Mouse (Mus musculus): ENCODE measurements around the gene Slc39a7. TPM values are rescaled to one million over a fixed set of nuclear protein-coding genes. Genes with fewer than 3 reads are reported as not detected.
A peak's percentile ranks its signal among the peaks of the same experiment; 100 is the strongest.

The Slc39a7 gene
- total and polyA plus RNA-seq, 2 experiments = 54.7 to 115 TPM

DNA sequence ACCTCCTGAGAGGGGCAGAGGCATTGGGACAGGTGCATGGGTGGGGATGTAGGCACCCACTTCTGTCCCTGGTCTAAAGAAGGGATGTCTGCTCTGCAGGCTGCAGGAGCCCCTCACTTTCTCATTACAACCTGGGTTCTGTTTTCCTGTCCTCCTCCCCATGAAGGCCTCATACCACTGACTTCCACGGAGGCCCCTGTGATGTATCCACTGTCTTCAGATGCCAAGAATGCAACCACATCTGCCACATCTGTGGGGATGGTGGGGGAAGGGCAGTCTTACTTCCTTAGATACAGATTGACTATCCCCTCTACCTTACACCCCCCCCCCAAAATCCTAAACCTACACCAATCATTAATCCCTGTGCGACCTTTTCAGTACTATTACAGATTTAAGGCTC, 5.3 kb downstream of the Slc39a7 start:
- peaks cover 4% of the 10 kb centered on the region; the same call in 1 of the 2 replicates for H3K36me3 ChIP-seq (ENCODE audit: control insufficient read depth, insufficient read depth, low read length)
- TF ChIP-seq POLR2A (IDR thresholded peaks at IDR 0.05; ENCODE audit: extremely low read depth, insufficient read depth, low read length) (no peak), CTCF (IDR thresholded peaks at IDR 0.05; ENCODE audit: low read depth, low read length) (no peak)
- H3K27ac ChIP-seq (replicated peaks; ENCODE audit: insufficient read depth, low read depth, low read length) = no peak overlapping the region
- H3K27me3 ChIP-seq (ENCODE audit: control insufficient read depth, insufficient read depth, low read length) = no peaks in the 10 kb centered on the region
- no peak overlapping the region for H3K4me3 ChIP-seq (ENCODE audit: insufficient read depth, low read depth, low read length)
- H3K79me2 ChIP-seq (ENCODE audit: control insufficient read depth, insufficient read depth, low read length) = peaks cover 16% of the 10 kb centered on the region
- peaks cover 28% of the 10 kb centered on the region for H3K4me1 ChIP-seq (ENCODE audit: control insufficient read depth, insufficient read depth, low read length)
- no peak for DNase-seq (ENCODE audit: extremely low read depth, low read depth, low spot score)
- H3K9ac ChIP-seq (ENCODE audit: low read depth, low read length) = no peak overlapping the region
- WGBS = 76% methylated on average over 2 of the region's 2 CpGs

- no peak overlapping the region for H3K9ac ChIP-seq (ENCODE audit: low read depth, low read length)
- no peak overlapping the region for H3K4me3 ChIP-seq (ENCODE audit: insufficient read depth, low read depth, low read length)
- TF ChIP-seq POLR2A (IDR thresholded peaks at IDR 0.05; ENCODE audit: extremely low read depth, insufficient read depth, low read length) (no peak), CTCF (IDR thresholded peaks at IDR 0.05; ENCODE audit: low read depth, low read length) (no peak)
- peaks cover 11% of the 10 kb centered on the region for H3K79me2 ChIP-seq (ENCODE audit: control insufficient read depth, insufficient read depth, low read length)
- no peak for DNase-seq (ENCODE audit: extremely low read depth, low read depth, low spot score)
- H3K27me3 ChIP-seq (ENCODE audit: control insufficient read depth, insufficient read depth, low read length) = no peaks in the 10 kb centered on the region
- peaks cover 27% of the 10 kb centered on the region for H3K4me1 ChIP-seq (ENCODE audit: control insufficient read depth, insufficient read depth, low read length)
- WGBS = 71% methylated on average over 7 of the region's 7 CpGs
- H3K36me3 ChIP-seq (ENCODE audit: control insufficient read depth, insufficient read depth, low read length) = peaks cover 4% of the 10 kb centered on the region; the same call in 1 of the 2 replicates
- H3K27ac ChIP-seq (replicated peaks; ENCODE audit: insufficient read depth, low read depth, low read length) = no peak overlapping the region
These were observed 5.7 kb downstream of the Slc39a7 start for GRCm38 (mm10) chr17:34025756-34026151.

DNA sequence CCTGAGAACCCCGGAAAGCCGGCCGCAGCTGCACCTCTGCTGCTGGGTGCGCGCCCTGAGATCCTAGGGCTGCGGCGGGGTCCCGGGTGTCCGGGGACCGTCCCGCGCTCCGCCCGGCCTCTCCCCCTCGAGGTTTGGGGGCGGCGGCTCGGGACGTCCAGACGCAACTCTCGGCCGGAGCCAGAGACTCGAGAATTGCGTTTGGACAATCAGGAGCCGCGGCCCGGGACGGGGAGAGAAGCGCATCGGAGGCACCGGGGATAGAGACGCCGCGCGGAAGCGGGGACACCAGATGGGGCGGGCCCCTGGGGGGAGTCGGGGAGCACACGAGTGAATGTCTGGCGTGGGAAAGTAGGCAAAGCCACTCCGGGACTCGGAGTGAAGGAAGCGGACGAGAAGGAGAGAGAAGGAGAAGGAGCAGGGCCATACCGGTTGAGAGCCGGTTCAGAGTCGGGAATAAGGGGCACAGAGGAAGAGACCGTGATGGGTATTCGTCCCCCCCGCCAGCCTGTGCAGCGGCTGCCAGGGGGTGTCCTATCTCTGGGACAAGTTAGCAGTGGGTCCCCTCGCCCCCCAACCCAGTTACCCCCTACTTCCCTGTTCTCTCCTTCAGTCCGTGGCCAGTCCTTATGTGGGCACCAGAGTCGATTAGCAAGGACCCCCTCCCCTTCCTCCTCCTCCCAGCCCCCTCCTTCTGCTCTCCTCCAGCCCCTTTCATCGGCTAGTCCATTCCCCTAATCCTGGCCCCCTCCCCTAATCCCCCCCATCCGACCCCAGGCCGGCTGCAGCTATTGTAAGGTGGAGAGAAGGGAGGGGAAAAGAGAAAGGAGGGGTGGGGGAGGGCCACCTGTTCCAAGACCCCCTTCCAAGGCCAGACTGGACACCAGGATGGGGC, 6.4 kb downstream of the Slc39a7 start:
- H3K27ac ChIP-seq (replicated peaks; ENCODE audit: insufficient read depth, low read depth, low read length) = peak overlapping the region; percentile 88
- no peak for DNase-seq (ENCODE audit: extremely low read depth, low read depth, low spot score)
- peak overlapping the region; percentile 99 for H3K9ac ChIP-seq (ENCODE audit: low read depth, low read length)
- no peaks in the 10 kb centered on the region for H3K27me3 ChIP-seq (ENCODE audit: control insufficient read depth, insufficient read depth, low read length)
- peaks cover 5% of the 10 kb centered on the region; the same call in 1 of the 2 replicates for H3K79me2 ChIP-seq (ENCODE audit: control insufficient read depth, insufficient read depth, low read length)
- 3% methylated on average over 57 of the region's 57 CpGs for WGBS
- H3K36me3 ChIP-seq (ENCODE audit: control insufficient read depth, insufficient read depth, low read length) = peaks cover 4% of the 10 kb centered on the region; the same call in 1 of the 2 replicates
- H3K4me1 ChIP-seq (ENCODE audit: control insufficient read depth, insufficient read depth, low read length) = peaks cover 21% of the 10 kb centered on the region
- H3K4me3 ChIP-seq (ENCODE audit: insufficient read depth, low read depth, low read length) = peak overlapping the region; percentile 97
- TF ChIP-seq CTCF (IDR thresholded peaks at IDR 0.05; ENCODE audit: low read depth, low read length) (no peak), POLR2A (IDR thresholded peaks at IDR 0.05; ENCODE audit: extremely low read depth, insufficient read depth, low read length) (no peak)

DNA sequence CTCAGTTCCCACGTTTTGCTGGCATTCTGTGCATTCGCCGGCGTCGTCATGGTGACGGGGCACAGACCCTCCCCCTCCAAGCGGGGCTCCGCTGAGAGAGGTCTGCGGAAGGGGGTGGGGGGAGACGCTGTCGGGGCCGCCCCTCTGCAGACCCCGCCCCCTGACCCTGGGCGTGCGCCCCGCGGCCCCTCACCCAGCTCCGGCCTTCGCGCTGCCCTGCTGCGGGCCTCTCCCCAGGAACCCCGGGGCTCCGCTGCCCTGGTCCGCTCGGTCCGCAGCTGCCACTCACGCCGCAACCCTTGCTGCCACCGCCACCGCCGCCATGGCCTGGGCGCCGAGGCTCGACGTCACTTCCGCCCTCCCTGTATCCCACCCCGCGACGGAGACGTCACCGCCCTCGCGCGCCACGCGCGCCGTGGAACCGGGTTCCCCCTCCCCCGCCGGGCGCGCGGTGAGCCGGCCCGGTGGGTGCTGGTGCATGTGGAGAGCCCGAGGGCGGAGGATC, 7.1 kb downstream of the Slc39a7 start, which contains the start of gene Ring1:
Ring1 (minus strand) TSS at position 364 of the 505 bp plus-strand sequence.
- peak within 1 kb of the TSS; percentile 97 for H3K4me3 ChIP-seq (ENCODE audit: insufficient read depth, low read depth, low read length)
- WGBS = under 1% methylated on average over 58 of the region's 58 CpGs
- H3K9ac ChIP-seq (ENCODE audit: low read depth, low read length) = peak within 1 kb of the TSS; percentile 99
- peaks cover 2% of the 10 kb centered on the region; the same call in 1 of the 2 replicates for H3K36me3 ChIP-seq (ENCODE audit: control insufficient read depth, insufficient read depth, low read length)
- peak; percentile 38 for DNase-seq (ENCODE audit: extremely low read depth, low read depth, low spot score)
- no peaks in the 10 kb centered on the region for H3K79me2 ChIP-seq (ENCODE audit: control insufficient read depth, insufficient read depth, low read length)
- H3K4me1 ChIP-seq (ENCODE audit: control insufficient read depth, insufficient read depth, low read length) = peaks cover 16% of the 10 kb centered on the region
- peak within 1 kb of the TSS; percentile 88 for H3K27ac ChIP-seq (replicated peaks; ENCODE audit: insufficient read depth, low read depth, low read length)
- TF ChIP-seq POLR2A (IDR thresholded peaks at IDR 0.05; ENCODE audit: extremely low read depth, insufficient read depth, low read length) = peak; percentile 80; the same call in 1 of the 2 replicates
- no peak for TF ChIP-seq CTCF (IDR thresholded peaks at IDR 0.05; ENCODE audit: low read depth, low read length)
- no peaks in the 10 kb centered on the region for H3K27me3 ChIP-seq (ENCODE audit: control insufficient read depth, insufficient read depth, low read length)

DNA sequence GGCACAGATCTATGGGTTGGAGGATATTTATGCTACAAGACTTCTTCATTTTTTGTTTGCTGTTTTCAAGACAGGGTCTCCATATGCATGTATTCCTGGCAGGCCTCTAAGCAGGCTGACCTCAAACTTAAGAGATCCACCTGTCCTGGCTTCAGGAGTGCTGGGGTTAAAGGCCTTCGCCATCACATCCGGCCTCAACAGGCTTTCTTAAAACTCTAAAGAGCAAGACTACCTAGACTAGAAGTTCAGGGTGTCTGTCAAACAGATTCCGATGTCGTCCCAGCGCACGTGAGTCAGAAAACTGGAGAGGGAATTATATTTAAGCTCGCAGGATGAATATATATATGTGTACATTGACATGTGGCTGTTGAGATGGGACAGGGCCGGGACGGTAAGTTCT, 7.8 kb downstream of the Slc39a7 start:
- peak overlapping the region; percentile 99 for H3K9ac ChIP-seq (ENCODE audit: low read depth, low read length)
- H3K4me1 ChIP-seq (ENCODE audit: control insufficient read depth, insufficient read depth, low read length) = peaks cover 15% of the 10 kb centered on the region
- TF ChIP-seq CTCF (IDR thresholded peaks at IDR 0.05; ENCODE audit: low read depth, low read length) (no peak), POLR2A (IDR thresholded peaks at IDR 0.05; ENCODE audit: extremely low read depth, insufficient read depth, low read length) (no peak)
- peak overlapping the region; percentile 97 for H3K4me3 ChIP-seq (ENCODE audit: insufficient read depth, low read depth, low read length)
- no peak overlapping the region for H3K27ac ChIP-seq (replicated peaks; ENCODE audit: insufficient read depth, low read depth, low read length)
- no peaks in the 10 kb centered on the region for H3K79me2 ChIP-seq (ENCODE audit: control insufficient read depth, insufficient read depth, low read length)
- peaks cover 2% of the 10 kb centered on the region; the same call in 1 of the 2 replicates for H3K36me3 ChIP-seq (ENCODE audit: control insufficient read depth, insufficient read depth, low read length)
- no peaks in the 10 kb centered on the region for H3K27me3 ChIP-seq (ENCODE audit: control insufficient read depth, insufficient read depth, low read length)
- DNase-seq (ENCODE audit: extremely low read depth, low read depth, low spot score) = no peak
- 63% methylated on average over 9 of the region's 9 CpGs for WGBS
